Mouse (Mus musculus): ENCODE data around the gene Erich2. TPM values are rescaled to one million over a fixed set of nuclear protein-coding genes. Genes with fewer than 3 reads are reported as not detected.

Erich2 gene
- total RNA-seq (2014; fragmentation: Nextera tagmentation) (not detected in 2 replicates), total RNA-seq (2017) (not detected in 2 replicates)

DNA sequence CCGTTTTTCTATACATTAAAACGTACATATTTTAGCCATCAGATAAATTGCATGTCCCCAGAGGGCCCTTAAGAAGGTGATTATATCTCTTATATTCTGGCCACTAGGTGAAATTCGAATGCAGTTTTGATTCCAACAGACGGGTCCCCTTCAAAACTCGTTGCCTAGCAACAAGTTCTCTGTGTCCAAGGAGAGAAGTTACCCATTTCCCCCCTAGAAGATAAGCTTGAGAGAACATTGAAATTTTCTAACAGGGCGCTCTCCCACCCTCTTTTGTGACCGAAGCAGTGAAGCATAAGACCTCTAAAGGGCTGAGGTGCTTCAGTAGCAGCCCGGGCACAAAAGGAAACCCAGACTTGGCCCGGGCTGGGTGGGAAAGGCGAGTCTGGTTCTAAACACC is at the start of gene Erich2:
Erich2 (plus strand) TSS at position 324 of the 400 bp plus-strand sequence.
- no peak for ATAC-seq (replicated peaks; ENCODE audit: poor library complexity, severe bottlenecking)

DNA sequence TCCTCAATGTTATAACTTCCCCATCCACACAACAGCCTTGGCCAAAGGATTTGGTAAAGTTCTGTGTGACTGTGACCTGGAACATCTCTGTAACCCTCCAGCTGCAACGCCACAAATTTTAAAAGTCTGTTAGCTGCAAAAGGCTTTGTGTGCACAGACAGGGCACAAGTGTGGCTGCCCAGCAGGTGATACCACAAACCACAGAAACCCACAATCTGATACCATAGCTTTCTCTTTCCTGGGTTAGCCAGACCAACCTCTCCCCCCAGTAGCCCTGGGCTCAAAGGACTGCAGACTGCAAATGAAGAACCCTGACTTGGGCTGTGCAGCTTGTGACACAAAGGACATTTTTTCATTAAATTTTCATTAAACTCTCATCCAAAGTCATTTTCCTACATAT is 45.0 kb upstream of the Erich2 start:
- ATAC-seq (replicated peaks; ENCODE audit: poor library complexity, severe bottlenecking) = no peak

DNA sequence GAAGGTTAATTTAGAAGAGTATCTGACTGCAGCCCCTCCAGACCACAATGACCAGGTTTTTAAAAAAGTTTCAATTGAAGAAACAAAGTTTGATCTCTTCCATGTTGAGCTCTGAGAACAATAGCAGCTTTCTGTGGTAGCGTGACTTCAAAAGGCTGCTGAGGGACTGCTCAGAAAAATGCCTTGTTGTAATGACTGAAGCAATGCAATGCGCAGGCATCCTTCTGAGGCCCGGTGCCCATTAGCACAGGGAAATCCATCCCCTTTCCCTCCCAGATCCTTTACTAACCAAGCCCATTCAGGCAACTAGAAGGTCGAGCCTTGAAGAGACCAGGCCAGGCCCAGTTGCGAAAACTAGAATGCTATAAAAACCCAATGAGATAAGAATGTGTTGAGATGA is 37.5 kb upstream of the Erich2 start:
- ATAC-seq (replicated peaks; ENCODE audit: poor library complexity, severe bottlenecking) = no peak

DNA sequence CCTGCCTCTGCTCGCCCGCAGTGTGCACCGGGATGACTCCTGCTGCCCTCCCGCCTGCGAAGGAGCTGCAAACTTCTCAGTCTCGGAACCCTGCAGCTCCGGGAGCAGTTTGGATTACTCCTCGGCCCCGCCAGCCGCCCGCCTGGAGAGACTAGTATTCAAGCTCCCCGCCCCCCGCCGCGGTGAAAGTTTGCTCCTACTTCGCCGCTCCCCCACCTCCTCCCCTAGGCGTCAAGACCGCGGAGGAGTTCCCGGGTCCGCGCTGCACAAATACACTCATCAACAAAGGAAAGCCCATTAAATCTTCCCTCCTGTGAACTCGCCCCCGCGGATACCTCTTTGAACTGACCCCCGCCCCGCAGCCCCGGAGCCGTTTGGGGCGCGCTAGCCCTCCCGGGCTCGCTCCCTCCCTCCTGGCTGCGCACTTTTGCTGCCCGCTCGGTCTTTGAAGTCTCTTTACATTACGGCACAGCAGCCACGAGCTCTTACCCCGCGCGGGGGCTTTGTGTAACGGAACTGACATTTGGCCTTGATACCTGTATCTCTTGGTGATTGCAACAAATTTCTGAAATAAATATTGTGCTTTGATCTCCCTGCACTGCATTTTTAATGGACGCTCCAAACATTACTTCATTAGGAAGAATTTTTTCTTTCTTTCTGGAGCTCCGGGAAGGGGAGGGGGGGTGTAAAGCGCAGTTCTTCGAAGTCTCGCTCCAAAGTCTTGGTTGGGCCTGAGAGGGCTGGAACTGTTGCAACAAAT is 36.6 kb upstream of the Erich2 start:
- ATAC-seq (replicated peaks; ENCODE audit: poor library complexity, severe bottlenecking) = no peak

DNA sequence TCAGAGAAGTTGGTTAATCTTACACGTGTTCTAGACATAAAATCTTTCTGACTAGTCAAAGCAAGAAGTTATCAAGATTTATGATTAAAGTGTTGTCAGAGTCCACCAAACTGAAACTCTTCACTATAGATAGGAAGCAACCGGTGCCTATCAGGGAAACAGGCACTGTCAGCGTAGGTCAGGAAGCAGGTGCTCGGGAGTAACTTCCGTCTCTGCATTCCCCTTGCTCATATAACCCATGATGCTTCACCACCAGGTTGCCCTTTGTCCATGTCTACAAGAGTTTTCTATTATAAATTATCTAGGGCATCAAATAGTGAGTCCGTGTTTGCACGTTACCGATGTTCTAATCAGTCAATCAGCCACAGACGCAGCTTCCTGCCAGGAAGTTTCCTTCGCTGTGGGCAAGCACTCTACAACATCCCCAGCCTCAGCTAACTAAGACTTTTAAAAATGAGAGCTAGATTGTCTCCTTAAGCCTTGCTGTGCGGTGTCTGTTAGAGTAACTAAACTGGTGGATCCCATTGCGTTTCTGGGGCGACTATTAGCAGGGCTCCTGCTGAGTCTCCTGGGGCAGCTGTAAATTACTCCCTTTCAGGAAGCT is 10.8 kb upstream of the Erich2 start:
- peak; percentile 42; the same call in 1 of the 2 replicates for ATAC-seq (replicated peaks; ENCODE audit: poor library complexity, severe bottlenecking)

DNA sequence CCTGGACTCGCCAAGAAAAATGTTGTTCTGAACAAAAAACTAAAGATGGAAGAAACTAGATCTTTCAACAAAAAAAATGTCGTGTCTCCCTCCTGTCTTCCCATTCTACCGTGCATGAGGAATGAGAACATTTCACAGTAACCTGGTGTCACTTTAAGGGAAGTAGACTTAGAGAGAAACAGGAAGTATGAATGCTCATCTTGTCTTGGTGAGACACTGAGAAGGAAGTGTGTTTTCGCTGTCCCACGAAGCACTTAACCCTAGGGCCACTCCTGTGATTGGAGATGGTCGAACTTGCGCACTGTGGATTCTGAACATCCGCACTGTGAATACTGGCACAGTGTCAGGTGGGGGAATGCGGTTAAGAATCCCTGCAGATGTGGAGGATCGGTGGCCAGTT is 5.2 kb upstream of the Erich2 start:
- peak; percentile 86 for ATAC-seq (replicated peaks; ENCODE audit: poor library complexity, severe bottlenecking)

DNA sequence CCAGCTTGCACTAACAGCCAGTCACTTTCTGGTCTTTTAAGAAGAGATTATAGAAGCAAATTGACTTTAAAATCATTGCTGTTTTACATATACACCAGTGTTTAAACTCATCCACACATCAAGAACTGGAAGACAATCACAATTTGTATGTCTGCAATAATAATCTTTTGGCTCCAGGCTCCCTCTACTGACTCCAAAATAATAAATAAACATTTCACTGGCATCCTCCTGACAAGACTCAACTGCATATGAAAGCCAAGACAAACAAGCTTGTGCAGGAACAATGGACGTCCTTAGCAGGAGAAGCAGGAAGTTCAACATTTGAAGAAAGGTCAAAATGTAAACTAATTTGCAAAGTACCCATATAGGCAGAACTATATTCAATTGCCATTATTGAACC is 3.4 kb upstream of the Erich2 start:
- ATAC-seq (replicated peaks; ENCODE audit: poor library complexity, severe bottlenecking) = no peak

DNA sequence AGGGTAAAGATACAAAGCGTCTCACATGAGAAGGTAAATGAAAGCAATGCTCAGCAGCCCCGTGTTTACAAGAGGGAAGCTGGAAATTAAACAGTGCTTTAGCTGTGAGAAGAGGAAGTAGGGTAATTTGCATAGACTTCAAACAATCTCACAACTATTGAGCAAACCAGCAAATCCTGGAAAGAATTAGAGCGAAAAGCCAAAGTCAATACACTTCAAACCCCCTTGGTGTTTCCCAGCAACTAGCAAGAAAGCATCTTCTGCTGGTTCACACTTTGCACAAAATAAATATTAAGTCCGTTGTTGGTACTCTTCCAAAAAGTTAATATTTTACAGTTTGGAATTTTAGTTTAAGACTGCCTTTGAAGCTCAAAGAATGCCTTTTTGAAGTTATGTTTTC is 2.7 kb upstream of the Erich2 start:
- ATAC-seq (replicated peaks; ENCODE audit: poor library complexity, severe bottlenecking) = peak; percentile 34

DNA sequence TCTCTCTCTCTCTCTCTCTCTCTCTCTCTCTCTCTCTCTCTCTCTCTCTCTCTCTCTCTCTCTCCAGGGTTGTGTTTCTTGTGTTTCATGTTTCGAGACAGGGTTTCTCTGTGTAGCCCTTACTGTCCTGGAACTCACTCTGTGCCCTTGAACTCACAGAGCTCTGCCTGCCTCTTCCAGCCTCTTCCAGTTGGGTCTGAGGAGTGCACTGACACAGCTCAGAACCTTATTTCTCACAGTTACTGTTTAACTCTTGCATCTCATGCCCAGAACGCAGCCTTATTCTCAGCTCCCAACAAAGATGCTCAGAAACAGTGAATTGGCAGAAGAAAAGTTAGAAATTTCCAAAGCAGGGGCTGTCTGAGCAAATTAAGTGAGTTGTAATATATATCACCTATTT is 2.2 kb upstream of the Erich2 start:
- no peak for ATAC-seq (replicated peaks; ENCODE audit: poor library complexity, severe bottlenecking)

DNA sequence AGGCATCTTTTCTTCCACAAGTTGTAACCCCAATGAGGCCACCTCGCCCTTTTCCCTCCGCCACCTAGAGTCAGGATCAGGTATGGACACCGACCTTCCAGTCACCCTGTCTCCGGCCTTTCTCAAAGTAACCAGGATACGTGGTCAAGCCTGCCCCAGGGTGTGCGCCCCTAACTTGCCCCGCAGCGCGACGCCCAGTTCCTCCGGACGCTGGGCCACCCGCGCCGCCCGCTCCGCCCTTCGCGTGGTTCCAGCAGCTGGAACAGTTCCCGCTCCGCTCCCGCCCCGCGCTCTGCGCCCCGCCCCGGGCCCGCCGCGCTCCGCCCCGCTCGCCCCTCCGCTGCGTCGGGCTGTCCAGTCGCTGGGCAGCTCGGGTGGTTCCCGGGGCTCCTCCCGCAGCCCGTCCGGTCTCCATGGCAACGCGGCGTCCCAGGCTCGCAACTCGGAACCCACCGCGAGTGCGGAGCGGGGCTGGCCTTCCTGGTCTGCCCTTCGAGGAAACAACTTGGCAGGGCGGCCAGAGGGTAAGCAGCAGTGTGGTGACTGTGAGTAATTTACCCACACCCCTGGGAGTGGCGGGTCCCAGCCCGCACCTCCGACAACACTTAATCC is 508 bp downstream of the Erich2 start:
- ATAC-seq (replicated peaks; ENCODE audit: poor library complexity, severe bottlenecking) = peak; percentile 82

DNA sequence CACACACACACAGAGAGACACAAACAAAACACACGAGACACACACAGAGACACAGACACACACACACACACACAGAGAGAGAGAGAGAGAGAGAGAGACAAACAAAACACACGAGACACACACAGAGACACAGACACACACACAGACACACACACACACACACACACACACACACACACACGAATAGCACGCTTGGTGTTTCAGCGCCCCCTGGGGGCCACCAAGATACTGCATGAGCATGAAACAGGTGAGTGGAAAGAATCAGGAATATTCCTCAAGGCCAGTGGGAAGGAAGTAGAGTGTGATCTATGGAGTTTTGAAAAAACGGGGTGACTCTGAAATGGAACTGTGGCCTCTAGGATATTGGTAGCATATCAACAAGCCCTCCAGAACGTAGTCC is 29.7 kb downstream of the Erich2 start:
- ATAC-seq (replicated peaks; ENCODE audit: poor library complexity, severe bottlenecking) = peak; percentile 52; the same call in 1 of the 2 replicates

DNA sequence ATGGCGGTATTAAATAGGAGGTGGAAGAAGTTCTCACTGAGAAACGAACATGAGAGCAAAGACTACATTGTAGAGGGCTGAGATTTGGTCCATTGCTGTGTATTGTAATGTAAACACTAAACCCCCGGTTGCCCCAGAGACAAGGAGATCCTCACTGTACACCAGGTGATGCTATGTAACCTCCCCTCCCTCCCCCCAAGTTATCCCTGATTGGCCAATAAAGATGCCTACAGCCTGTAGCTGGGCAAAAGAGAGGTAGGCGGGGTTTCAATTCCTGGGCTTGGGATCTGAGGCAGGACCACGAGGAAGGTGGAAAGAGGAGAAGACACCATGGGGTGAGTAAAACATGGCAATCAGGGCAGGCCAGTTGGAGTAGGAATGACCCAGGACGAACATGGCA is 42.1 kb downstream of the Erich2 start:
- ATAC-seq (replicated peaks; ENCODE audit: poor library complexity, severe bottlenecking) = no peak

DNA sequence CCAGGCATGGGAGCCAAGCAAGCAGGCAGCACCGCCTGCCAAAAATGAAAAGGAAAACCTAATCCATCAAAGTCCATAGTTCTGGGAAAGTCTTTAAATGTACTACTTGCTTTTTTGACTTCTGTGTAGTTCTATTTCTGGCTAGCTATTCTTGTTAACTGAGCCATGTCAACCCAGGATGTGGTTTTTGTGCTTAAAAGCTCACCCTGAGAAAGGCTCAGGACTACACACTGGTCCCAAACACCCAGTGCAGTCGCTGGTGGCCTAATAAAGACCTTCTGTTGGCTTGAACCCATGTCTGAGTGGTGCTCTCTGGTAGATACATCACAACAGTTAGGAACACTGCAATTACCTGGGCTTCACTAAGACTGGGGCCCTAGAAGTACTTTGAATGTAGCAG is 42.8 kb downstream of the Erich2 start:
- no peak for ATAC-seq (replicated peaks; ENCODE audit: poor library complexity, severe bottlenecking)

DNA sequence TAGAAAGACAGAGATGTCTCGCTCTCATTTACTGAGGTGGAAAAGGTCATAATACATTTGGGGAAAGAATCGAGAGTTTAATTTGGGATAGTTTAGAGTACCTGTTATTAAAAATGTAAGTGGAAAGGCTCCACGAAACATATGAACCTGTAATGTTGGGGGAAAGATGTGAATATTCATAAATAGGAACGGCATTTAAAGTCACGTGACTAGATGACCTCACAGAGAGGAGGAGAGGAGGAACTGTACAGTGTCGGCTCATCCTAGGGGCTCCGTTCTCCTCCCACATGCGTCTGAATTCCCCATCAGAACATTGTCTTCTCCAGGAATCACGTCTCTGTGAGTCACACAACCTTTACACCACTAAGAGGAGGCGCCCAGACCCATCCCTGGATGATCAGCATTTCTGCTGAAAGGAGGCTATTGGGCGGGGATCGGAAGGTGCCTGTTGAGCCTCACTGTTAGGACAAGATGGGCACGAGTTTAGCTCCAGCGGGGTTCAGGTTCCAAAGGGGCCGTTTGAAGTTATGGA is 43.5 kb downstream of the Erich2 start:
- ATAC-seq (replicated peaks; ENCODE audit: poor library complexity, severe bottlenecking) = no peak

DNA sequence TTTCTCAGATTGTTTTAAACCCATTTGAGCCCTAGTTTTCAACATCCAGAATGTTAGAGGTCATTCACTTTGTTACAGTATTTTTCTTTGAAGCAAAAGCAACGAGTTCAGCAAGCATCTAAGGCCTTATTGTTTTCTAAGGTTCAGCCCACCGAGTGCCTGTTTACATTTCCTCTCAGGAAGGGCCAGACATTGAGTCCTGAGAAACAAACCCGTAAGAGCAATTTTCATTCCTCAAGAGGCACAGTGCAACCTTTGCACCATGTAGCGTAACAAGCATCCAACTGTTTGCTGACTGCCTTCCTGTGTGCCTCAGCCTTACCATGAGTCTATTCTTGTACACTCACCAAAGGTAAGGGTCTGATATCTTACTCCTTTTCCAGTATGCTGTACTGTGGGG is 44.2 kb downstream of the Erich2 start, which contains the start of gene Gad1:
Gad1 (plus strand) TSS at position 301 of the 400 bp plus-strand sequence.
- no peak for ATAC-seq (replicated peaks; ENCODE audit: poor library complexity, severe bottlenecking)

DNA sequence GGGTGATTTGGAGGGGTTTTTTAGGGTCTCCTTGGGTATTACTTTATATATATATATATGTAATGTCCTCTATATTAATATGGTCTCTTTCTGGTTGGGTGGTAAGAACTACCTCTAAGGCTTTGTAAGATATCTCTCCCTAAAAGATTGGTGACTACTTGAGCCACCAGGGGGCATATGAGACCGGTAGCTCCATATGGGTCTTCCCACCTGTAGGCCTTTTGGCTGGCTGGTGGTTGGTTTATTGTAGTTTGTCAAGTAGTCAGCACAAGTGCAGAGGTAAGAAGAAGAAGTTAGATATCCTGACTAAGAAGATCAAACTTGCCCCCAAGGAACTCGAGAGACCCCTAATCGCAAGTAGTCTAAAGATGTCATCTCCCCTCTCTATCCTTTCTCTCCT is 45.2 kb downstream of the Erich2 start:
- no peak for ATAC-seq (replicated peaks; ENCODE audit: poor library complexity, severe bottlenecking)

DNA sequence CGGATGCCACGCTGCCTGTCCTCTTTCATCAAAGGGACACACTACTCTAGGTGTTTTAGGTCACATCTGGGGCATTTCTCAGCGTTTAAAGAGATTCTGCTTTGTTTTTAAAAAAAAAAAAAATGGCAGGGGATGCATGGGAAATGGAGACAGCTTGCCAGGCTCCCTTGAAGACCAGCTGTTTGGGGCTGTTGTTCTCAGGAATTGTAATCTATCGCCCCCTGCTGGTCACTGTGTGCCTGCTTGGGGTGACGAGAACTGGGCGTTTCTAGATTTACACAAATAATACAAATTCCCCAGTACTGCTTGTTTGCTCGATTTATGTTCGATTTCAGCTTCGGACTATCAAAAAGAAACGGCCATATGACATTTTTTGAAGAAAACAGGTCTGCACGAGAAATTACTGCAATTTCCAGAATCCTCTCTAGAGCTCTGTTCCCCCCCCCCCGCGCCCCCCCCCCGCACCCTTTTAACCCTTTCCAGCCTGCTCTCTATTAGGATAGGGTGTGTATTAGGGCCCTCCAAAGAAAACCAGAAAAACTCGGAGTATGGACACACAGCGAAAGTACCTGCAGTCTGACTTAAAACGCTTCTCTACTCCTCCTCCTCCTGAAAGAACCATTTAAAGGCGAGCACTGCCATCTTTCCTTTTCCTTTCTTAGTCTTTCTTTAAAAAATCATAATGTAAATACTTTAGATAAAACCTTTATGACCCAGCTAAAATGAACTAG is 49.7 kb downstream of the Erich2 start:
- ATAC-seq (replicated peaks; ENCODE audit: poor library complexity, severe bottlenecking) = peak; percentile 56; the same call in 1 of the 2 replicates

DNA sequence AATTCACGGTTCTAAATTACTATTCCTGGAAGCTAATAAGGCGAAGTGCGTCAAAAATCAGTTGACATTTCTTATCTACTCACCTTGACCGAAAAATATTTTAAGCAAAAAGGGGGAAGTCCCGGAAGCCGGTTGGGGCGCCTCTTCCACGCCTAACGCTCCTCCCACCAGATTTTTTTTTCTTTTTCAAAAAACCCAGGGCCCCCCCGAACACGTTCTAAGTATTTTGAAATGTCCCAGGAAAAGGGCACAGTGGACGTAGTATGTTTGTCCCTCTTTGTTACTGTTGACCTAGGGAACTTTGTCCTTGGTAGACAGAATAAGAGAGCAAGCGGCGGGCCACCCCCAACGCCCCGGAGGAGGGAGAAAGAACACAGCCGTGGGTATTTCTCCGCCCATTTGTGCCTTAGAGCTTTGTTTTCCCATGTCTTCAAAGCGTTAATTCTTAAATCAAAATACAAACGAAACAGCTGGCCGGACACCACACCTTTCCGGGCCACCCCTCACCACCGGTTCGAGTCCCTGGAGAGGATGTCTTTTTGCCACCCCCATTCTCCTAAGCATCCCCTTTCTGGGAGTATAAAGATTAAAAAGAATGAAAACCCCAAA is 50.3 kb downstream of the Erich2 start:
- ATAC-seq (replicated peaks; ENCODE audit: poor library complexity, severe bottlenecking) = no peak

DNA sequence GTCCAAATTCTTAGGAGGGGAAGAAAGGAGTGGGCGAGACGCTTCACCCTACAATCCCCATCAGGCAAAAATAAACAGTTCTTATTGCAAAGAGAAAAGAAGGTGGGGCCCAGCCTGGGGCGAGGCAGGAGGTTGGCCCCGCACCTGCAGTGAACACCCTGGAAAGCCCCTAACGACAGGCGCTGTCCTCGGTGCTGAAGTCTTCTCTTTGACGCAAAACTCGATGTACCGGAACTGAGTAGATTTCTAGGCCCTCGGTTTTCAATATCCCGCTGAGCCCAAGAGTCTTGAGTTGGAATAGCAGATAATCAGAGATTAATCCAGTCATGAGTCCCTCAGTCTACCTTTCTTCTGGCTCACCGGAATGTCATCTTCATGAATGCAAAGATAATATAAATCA is 50.9 kb downstream of the Erich2 start:
- peak; percentile 78 for ATAC-seq (replicated peaks; ENCODE audit: poor library complexity, severe bottlenecking)

All from granulocyte monocyte progenitor cell, adult 5-6 weeks (primary cell).